25 mouse cellular contexts compared by ENCODE assay signal in genomic region chr1:35809341-35809740, GRCm38 (mm10).
DNase-seq lines count a peak whose midpoint lies in the region; ATAC-seq and TF ChIP-seq lines count a peak whose summit lies in the region.
"Had no signal": no experiment of that assay in that cellular context is flagged by ENCODE, and none has a peak within 500 bp of the region (broad histone marks: within the 10 kb centered on the region; RNA-seq: fewer than 3 reads in every experiment).

No protein-coding gene starts in this region.

- H3K27me3 ChIP-seq in forebrain, embryonic 14.5 days (replicated peaks; ENCODE audit: control insufficient read depth, insufficient read depth, low read length), result no peaks in the 10 kb centered on the region
- H3K27me3 ChIP-seq in forebrain, embryonic 15.5 days, result no peaks in the 10 kb centered on the region
- no peaks in the 10 kb centered on the region for H3K27me3 ChIP-seq in heart, embryonic 10.5 days (ENCODE audit: insufficient read depth, poor library complexity, severe bottlenecking)
- H3K27me3 ChIP-seq in liver, embryonic 11.5 days (replicated peaks; ENCODE audit: control insufficient read depth, insufficient read depth, low read length), result no peaks in the 10 kb centered on the region
- no peaks in the 10 kb centered on the region for H3K27me3 ChIP-seq in liver, embryonic 12.5 days (replicated peaks)
- no peaks in the 10 kb centered on the region for H3K27me3 ChIP-seq in midbrain, embryonic 14.5 days (ENCODE audit: control insufficient read depth, insufficient read depth, low read length)
- no peaks in the 10 kb centered on the region for H3K27me3 ChIP-seq in midbrain, postnatal 0 days (ENCODE audit: insufficient read depth, low read length)
- H3K27me3 ChIP-seq: CH12.LX; embryonic facial prominence, embryonic 12.5 days; forebrain, embryonic 13.5 days; Patski had no signal

- WGBS in forebrain, embryonic 14.5 days, result 39% methylated on average over 1 of the region's 1 CpGs
- 36% methylated on average over 1 of the region's 1 CpGs for WGBS in forebrain, embryonic 15.5 days
- WGBS in heart, embryonic 10.5 days, result 42% methylated on average over 1 of the region's 1 CpGs
- 58% methylated on average over 1 of the region's 1 CpGs for WGBS in liver, embryonic 11.5 days
- 11% methylated on average over 1 of the region's 1 CpGs for WGBS in liver, embryonic 12.5 days (ENCODE audit: insufficient replicate concordance)
- WGBS in midbrain, embryonic 14.5 days, result 57% methylated on average over 1 of the region's 1 CpGs
- 32% methylated on average over 1 of the region's 1 CpGs for WGBS in midbrain, postnatal 0 days

- TF ChIP-seq CTCF in midbrain, postnatal 0 days (IDR thresholded peaks at IDR 0.05), result no peak

- H3K4me2 ChIP-seq in forebrain, embryonic 14.5 days (ENCODE audit: low read length), result no peak overlapping the region
- no peak overlapping the region for H3K4me2 ChIP-seq in forebrain, embryonic 15.5 days (replicated peaks)
- H3K4me2 ChIP-seq in liver, embryonic 11.5 days, result no peak overlapping the region
- H3K4me2 ChIP-seq in liver, embryonic 12.5 days, result no peak overlapping the region
- H3K4me2 ChIP-seq in midbrain, embryonic 14.5 days (ENCODE audit: low read length), result no peak overlapping the region
- no peak overlapping the region for H3K4me2 ChIP-seq in midbrain, postnatal 0 days (ENCODE audit: low read depth, low read length, poor library complexity, severe bottlenecking)
- H3K4me2 ChIP-seq: embryonic facial prominence, embryonic 12.5 days; forebrain, embryonic 13.5 days had no signal

- DNase-seq in forebrain, embryonic 14.5 days (ENCODE audit: low spot score), result peak; percentile 12
- DNase-seq in heart, embryonic 10.5 days (ENCODE audit: low spot score), result peak; percentile 52
- no peak for DNase-seq in heart, postnatal 4 days
- DNase-seq in liver, embryonic 11.5 days (ENCODE audit: low spot score), result peak; percentile 11
- DNase-seq in midbrain, embryonic 14.5 days, result peak; percentile 17
- no peak for DNase-seq in midbrain, postnatal 0 days (ENCODE audit: low spot score)
- DNase-seq: adrenal gland, adult 8-10 months; adrenal gland, postnatal 14 days; adrenal gland, postnatal 36 days; B cell, adult 2 months; cerebellum, adult 11-12 months; cerebellum, adult 2 months; cerebellum, adult 9-10 months; cerebellum, postnatal 10 days; cerebellum, postnatal 25 days had no signal

- H3K4me3 ChIP-seq in forebrain, embryonic 14.5 days (ENCODE audit: low read depth, low read length), result no peak overlapping the region
- H3K4me3 ChIP-seq in forebrain, embryonic 15.5 days, result no peak overlapping the region
- H3K4me3 ChIP-seq in heart, embryonic 10.5 days, result no peak overlapping the region
- no peak overlapping the region for H3K4me3 ChIP-seq in liver, embryonic 11.5 days (ENCODE audit: low read depth, low read length)
- no peak overlapping the region for H3K4me3 ChIP-seq in liver, embryonic 12.5 days
- H3K4me3 ChIP-seq in midbrain, embryonic 14.5 days (replicated peaks; ENCODE audit: low read depth, low read length), result no peak overlapping the region
- no peak overlapping the region for H3K4me3 ChIP-seq in midbrain, postnatal 0 days (ENCODE audit: low read depth, low read length)
- H3K4me3 ChIP-seq: embryonic facial prominence, embryonic 10.5 days; embryonic facial prominence, embryonic 12.5 days; forebrain, embryonic 13.5 days had no signal

- ATAC-seq in forebrain, embryonic 14.5 days, result no peak
- ATAC-seq in forebrain, embryonic 15.5 days (replicated peaks), result no peak
- ATAC-seq in liver, embryonic 11.5 days (replicated peaks; ENCODE audit: low FRiP score), result no peak
- ATAC-seq in liver, embryonic 12.5 days, result no peak
- ATAC-seq in midbrain, embryonic 14.5 days (ENCODE audit: low FRiP score, low TSS enrichment), result no peak
- ATAC-seq in midbrain, postnatal 0 days (ENCODE audit: low FRiP score), result no peak
- ATAC-seq: activated CD4-positive, CD25-positive, alpha-beta regulatory T cell, adult 4 months; CD4-positive, CD25-positive, alpha-beta regulatory T cell, adult 4 months; forebrain, embryonic 13.5 days; Patski had no signal

- H3K27ac ChIP-seq in forebrain, embryonic 14.5 days (ENCODE audit: low read depth, low read length), result no peak overlapping the region
- H3K27ac ChIP-seq in forebrain, embryonic 15.5 days (replicated peaks), result no peak overlapping the region
- no peak overlapping the region for H3K27ac ChIP-seq in heart, embryonic 10.5 days
- H3K27ac ChIP-seq in liver, embryonic 11.5 days (ENCODE audit: low read depth, low read length), result no peak overlapping the region
- H3K27ac ChIP-seq in liver, embryonic 12.5 days, result no peak overlapping the region
- no peak overlapping the region for H3K27ac ChIP-seq in midbrain, embryonic 14.5 days (replicated peaks; ENCODE audit: low read depth, low read length)
- H3K27ac ChIP-seq in midbrain, postnatal 0 days (ENCODE audit: low read depth, low read length), result no peak overlapping the region
- H3K27ac ChIP-seq: embryonic facial prominence, embryonic 10.5 days; embryonic facial prominence, embryonic 12.5 days; forebrain, embryonic 13.5 days had no signal

- H3K9ac ChIP-seq in forebrain, embryonic 14.5 days (ENCODE audit: low read length), result no peak overlapping the region
- H3K9ac ChIP-seq in forebrain, embryonic 15.5 days (replicated peaks), result no peak overlapping the region
- no peak overlapping the region for H3K9ac ChIP-seq in liver, embryonic 11.5 days (ENCODE audit: low read depth, low read length)
- no peak overlapping the region for H3K9ac ChIP-seq in liver, embryonic 12.5 days
- no peak overlapping the region for H3K9ac ChIP-seq in midbrain, embryonic 14.5 days (replicated peaks; ENCODE audit: low read length)
- H3K9ac ChIP-seq in midbrain, postnatal 0 days (replicated peaks; ENCODE audit: low read length, poor library complexity, severe bottlenecking), result no peak overlapping the region
- H3K9ac ChIP-seq: embryonic facial prominence, embryonic 12.5 days; forebrain, embryonic 13.5 days had no signal

- no peaks in the 10 kb centered on the region for H3K36me3 ChIP-seq in forebrain, embryonic 14.5 days (ENCODE audit: control insufficient read depth, insufficient read depth, low read length)
- no peaks in the 10 kb centered on the region for H3K36me3 ChIP-seq in forebrain, embryonic 15.5 days
- no peaks in the 10 kb centered on the region for H3K36me3 ChIP-seq in heart, embryonic 10.5 days
- no peaks in the 10 kb centered on the region for H3K36me3 ChIP-seq in liver, embryonic 11.5 days (ENCODE audit: control insufficient read depth, insufficient read depth, low read length)
- no peaks in the 10 kb centered on the region for H3K36me3 ChIP-seq in liver, embryonic 12.5 days
- no peaks in the 10 kb centered on the region for H3K36me3 ChIP-seq in midbrain, embryonic 14.5 days (ENCODE audit: control insufficient read depth, insufficient read depth, low read length)
- no peaks in the 10 kb centered on the region for H3K36me3 ChIP-seq in midbrain, postnatal 0 days (ENCODE audit: insufficient read depth, low read length)
- H3K36me3 ChIP-seq: embryonic facial prominence, embryonic 10.5 days; embryonic facial prominence, embryonic 12.5 days; G1E had no signal

- H3K4me1 ChIP-seq in forebrain, embryonic 14.5 days (ENCODE audit: control insufficient read depth, insufficient read depth, low read length), result no peaks in the 10 kb centered on the region
- H3K4me1 ChIP-seq in forebrain, embryonic 15.5 days, result peaks cover 16% of the 10 kb centered on the region
- H3K4me1 ChIP-seq in heart, embryonic 10.5 days, result 0 out of 2 replicates have a peak, but pooled peaks cover 3% of the 10 kb centered on the region
- H3K4me1 ChIP-seq in liver, embryonic 11.5 days (replicated peaks; ENCODE audit: control insufficient read depth, insufficient read depth, low read length), result no peaks in the 10 kb centered on the region
- no peaks in the 10 kb centered on the region for H3K4me1 ChIP-seq in liver, embryonic 12.5 days
- peaks cover 3% of the 10 kb centered on the region for H3K4me1 ChIP-seq in midbrain, embryonic 14.5 days (ENCODE audit: control insufficient read depth, insufficient read depth, low read length)
- H3K4me1 ChIP-seq in midbrain, postnatal 0 days (ENCODE audit: insufficient read depth, low read length), result 0 out of 2 replicates have a peak, but pooled peaks cover 1% of the 10 kb centered on the region
- H3K4me1 ChIP-seq: embryonic facial prominence, embryonic 10.5 days; embryonic facial prominence, embryonic 12.5 days had no signal

- no peaks in the 10 kb centered on the region for H3K9me3 ChIP-seq in forebrain, embryonic 14.5 days (replicated peaks; ENCODE audit: control insufficient read depth, low read length)
- no peaks in the 10 kb centered on the region for H3K9me3 ChIP-seq in forebrain, embryonic 15.5 days
- H3K9me3 ChIP-seq in heart, embryonic 10.5 days, result no peaks in the 10 kb centered on the region
- H3K9me3 ChIP-seq in liver, embryonic 11.5 days (ENCODE audit: control insufficient read depth, low read length), result no peaks in the 10 kb centered on the region
- no peaks in the 10 kb centered on the region for H3K9me3 ChIP-seq in liver, embryonic 12.5 days (replicated peaks)
- no peaks in the 10 kb centered on the region for H3K9me3 ChIP-seq in midbrain, embryonic 14.5 days (ENCODE audit: control insufficient read depth, low read length)
- H3K9me3 ChIP-seq in midbrain, postnatal 0 days (ENCODE audit: low read length), result no peaks in the 10 kb centered on the region
- H3K9me3 ChIP-seq: embryonic facial prominence, embryonic 10.5 days; embryonic facial prominence, embryonic 12.5 days; forebrain, embryonic 13.5 days; G1E had no signal

Comparison
In these comparisons a context has a peak if more than half of its experiments do, and no peak if none do; other contexts are left out.
1. DNase-seq: peak in forebrain, embryonic 14.5 days (single experiment), heart, embryonic 10.5 days (single experiment), liver, embryonic 11.5 days (single experiment) and midbrain, embryonic 14.5 days (single experiment); none in heart, postnatal 4 days (single experiment) and midbrain, postnatal 0 days (single experiment).